Mouse (Mus musculus): Measurements from ENCODE around the gene Cep170b. TPM values are rescaled to one million over a fixed set of nuclear protein-coding genes. Genes with fewer than 3 reads are reported as not detected.
A peak's percentile ranks its signal among the peaks of the same experiment; 100 is the strongest.

The Cep170b gene
- polyA plus RNA-seq, 1 experiment from 2014 or later = 9.5 TPM

DNA sequence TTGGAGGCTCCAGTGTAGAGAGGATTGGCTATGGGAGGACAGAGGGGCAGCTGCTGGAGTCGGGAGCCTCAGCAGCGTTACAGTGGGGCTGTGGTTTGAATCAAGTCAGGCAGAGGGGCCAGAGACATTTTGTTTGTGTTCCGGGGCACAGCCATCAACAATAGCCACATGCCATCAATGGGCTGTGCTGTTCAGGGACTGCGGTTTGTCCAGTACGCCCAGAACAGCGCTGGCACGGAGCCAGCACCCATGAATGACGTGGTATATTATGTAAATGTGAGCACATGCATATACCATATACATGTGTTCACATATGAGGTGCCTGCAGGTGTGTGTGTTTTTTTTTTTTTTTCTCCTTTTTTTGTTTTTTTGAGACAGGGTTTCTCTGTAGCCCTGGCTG, 7.5 kb downstream of the Cep170b start:
- Histone ChIP-seq H3K4me1 (ENCODE audit: control insufficient read depth, insufficient read depth, low read length) (0 out of 2 replicates have a peak, but pooled peaks cover 2% of the 10 kb centered on the region), H3K9me3 (ENCODE audit: control insufficient read depth, low read length) (no peaks in the 10 kb centered on the region), H3K4me2 (ENCODE audit: low read depth, severe bottlenecking) (no peak overlapping the region), H3K27ac (replicated peaks; ENCODE audit: low read depth, low read length) (no peak overlapping the region), H3K4me3 (ENCODE audit: low read depth, low read length) (no peak overlapping the region), H3K27me3 (ENCODE audit: control insufficient read depth, insufficient read depth, low read length) (peaks cover 3% of the 10 kb centered on the region; the same call in 1 of the 2 replicates), H3K36me3 (ENCODE audit: control insufficient read depth, insufficient read depth, low read length) (no peaks in the 10 kb centered on the region), H3K9ac (ENCODE audit: low read length) (no peak overlapping the region)
- 95% methylated on average over 8 of the region's 8 CpGs for WGBS
- ATAC-seq (ENCODE audit: insufficient number of reproducible peaks, low FRiP score, low TSS enrichment, low read depth) (no peak), DNase-seq (ENCODE audit: low spot score) (no peak)

- no peak overlapping the region for H3K27ac ChIP-seq (replicated peaks; ENCODE audit: low read depth, low read length)
- H3K4me2 ChIP-seq (ENCODE audit: low read depth, severe bottlenecking) = no peak overlapping the region
- no peaks in the 10 kb centered on the region for H3K27me3 ChIP-seq (ENCODE audit: control insufficient read depth, insufficient read depth, low read length)
- 0 out of 2 replicates have a peak, but pooled peaks cover under 1% of the 10 kb centered on the region for H3K36me3 ChIP-seq (ENCODE audit: control insufficient read depth, insufficient read depth, low read length)
- no peaks in the 10 kb centered on the region for H3K9me3 ChIP-seq (ENCODE audit: control insufficient read depth, low read length)
- no peaks in the 10 kb centered on the region for H3K4me1 ChIP-seq (ENCODE audit: control insufficient read depth, insufficient read depth, low read length)
- DNase-seq (ENCODE audit: low spot score) (no peak), ATAC-seq (ENCODE audit: insufficient number of reproducible peaks, low FRiP score, low TSS enrichment, low read depth) (no peak)
- WGBS = 87% methylated on average over 14 of the region's 14 CpGs
- no peak overlapping the region for H3K4me3 ChIP-seq (ENCODE audit: low read depth, low read length)
- no peak overlapping the region for H3K9ac ChIP-seq (ENCODE audit: low read length)
Measured at GRCm38 (mm10) chr12:112730808-112731207, 10.6 kb downstream of the Cep170b start.

DNA sequence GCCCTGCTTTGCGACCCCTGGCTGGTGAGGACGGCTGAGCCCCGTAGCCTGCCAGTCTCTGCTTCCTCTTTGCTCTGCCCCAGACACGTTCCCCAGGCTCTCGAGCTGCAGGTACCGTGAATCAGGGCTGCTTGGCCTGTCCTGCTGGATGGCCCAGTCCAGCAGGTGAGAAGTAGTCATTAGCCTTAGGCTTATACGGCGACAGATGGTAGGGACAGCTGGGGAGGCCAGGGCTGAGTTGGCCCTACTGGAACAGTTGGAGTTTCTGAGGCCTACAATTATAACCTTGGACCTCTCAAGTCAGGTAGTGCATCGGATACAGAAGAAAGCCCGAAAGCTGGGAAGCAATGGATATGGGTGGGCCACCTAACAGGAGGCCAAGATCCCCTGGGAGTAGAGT, 12.3 kb downstream of the Cep170b start:
- DNase-seq (ENCODE audit: low spot score) (no peak), ATAC-seq (ENCODE audit: insufficient number of reproducible peaks, low FRiP score, low TSS enrichment, low read depth) (no peak)
- H3K9me3 ChIP-seq (ENCODE audit: control insufficient read depth, low read length) = no peaks in the 10 kb centered on the region
- H3K4me2 ChIP-seq (ENCODE audit: low read depth, severe bottlenecking) = no peak overlapping the region
- WGBS = 87% methylated on average over 10 of the region's 10 CpGs
- no peaks in the 10 kb centered on the region for H3K27me3 ChIP-seq (ENCODE audit: control insufficient read depth, insufficient read depth, low read length)
- peaks cover 9% of the 10 kb centered on the region; the same call in 1 of the 2 replicates for H3K36me3 ChIP-seq (ENCODE audit: control insufficient read depth, insufficient read depth, low read length)
- no peaks in the 10 kb centered on the region for H3K4me1 ChIP-seq (ENCODE audit: control insufficient read depth, insufficient read depth, low read length)
- H3K9ac ChIP-seq (ENCODE audit: low read length) = no peak overlapping the region
- no peak overlapping the region for H3K27ac ChIP-seq (replicated peaks; ENCODE audit: low read depth, low read length)
- no peak overlapping the region for H3K4me3 ChIP-seq (ENCODE audit: low read depth, low read length)

- ATAC-seq (ENCODE audit: insufficient number of reproducible peaks, low FRiP score, low TSS enrichment, low read depth) (no peak), DNase-seq (ENCODE audit: low spot score) (no peak)
- Histone ChIP-seq H3K36me3 (ENCODE audit: control insufficient read depth, insufficient read depth, low read length) (peaks cover 10% of the 10 kb centered on the region; the same call in 1 of the 2 replicates), H3K4me1 (ENCODE audit: control insufficient read depth, insufficient read depth, low read length) (no peaks in the 10 kb centered on the region), H3K9ac (ENCODE audit: low read length) (no peak overlapping the region), H3K27me3 (ENCODE audit: control insufficient read depth, insufficient read depth, low read length) (no peaks in the 10 kb centered on the region), H3K4me2 (ENCODE audit: low read depth, severe bottlenecking) (no peak overlapping the region), H3K4me3 (ENCODE audit: low read depth, low read length) (no peak overlapping the region), H3K27ac (replicated peaks; ENCODE audit: low read depth, low read length) (no peak overlapping the region), H3K9me3 (ENCODE audit: control insufficient read depth, low read length) (no peaks in the 10 kb centered on the region)
- 84% methylated on average over 2 of the region's 2 CpGs for WGBS
Measured at GRCm38 (mm10) chr12:112734108-112734820, 14.0 kb downstream of the Cep170b start.

GRCm38 (mm10) chr12:112734881-112735655, 14.8 kb downstream of the Cep170b start:
- peaks cover 12% of the 10 kb centered on the region; the same call in 1 of the 2 replicates for H3K36me3 ChIP-seq (ENCODE audit: control insufficient read depth, insufficient read depth, low read length)
- DNase-seq (ENCODE audit: low spot score) = no peak
- WGBS = 89% methylated on average over 19 of the region's 19 CpGs

GRCm38 (mm10) chr12:112735896-112736635, 15.8 kb downstream of the Cep170b start:
- Histone ChIP-seq H3K36me3 (ENCODE audit: control insufficient read depth, insufficient read depth, low read length) (peaks cover 12% of the 10 kb centered on the region; the same call in 1 of the 2 replicates), H3K27ac (replicated peaks; ENCODE audit: low read depth, low read length) (no peak overlapping the region), H3K9me3 (ENCODE audit: control insufficient read depth, low read length) (no peaks in the 10 kb centered on the region), H3K27me3 (ENCODE audit: control insufficient read depth, insufficient read depth, low read length) (no peaks in the 10 kb centered on the region), H3K4me3 (ENCODE audit: low read depth, low read length) (no peak overlapping the region), H3K4me2 (ENCODE audit: low read depth, severe bottlenecking) (peak overlapping the region; percentile 7; the same call in 1 of the 2 replicates), H3K4me1 (ENCODE audit: control insufficient read depth, insufficient read depth, low read length) (no peaks in the 10 kb centered on the region), H3K9ac (ENCODE audit: low read length) (no peak overlapping the region)
- no peak for DNase-seq (ENCODE audit: low spot score)
- no peak for ATAC-seq (ENCODE audit: insufficient number of reproducible peaks, low FRiP score, low TSS enrichment, low read depth)
- 90% methylated on average over 29 of the region's 29 CpGs for WGBS

More at GRCm38 (mm10) chr12:112734881-112735655, 14.8 kb downstream of the Cep170b start:
- Histone ChIP-seq H3K9ac (ENCODE audit: low read length) (no peak overlapping the region), H3K4me2 (ENCODE audit: low read depth, severe bottlenecking) (no peak overlapping the region), H3K4me1 (ENCODE audit: control insufficient read depth, insufficient read depth, low read length) (no peaks in the 10 kb centered on the region), H3K27me3 (ENCODE audit: control insufficient read depth, insufficient read depth, low read length) (no peaks in the 10 kb centered on the region), H3K9me3 (ENCODE audit: control insufficient read depth, low read length) (no peaks in the 10 kb centered on the region), H3K27ac (replicated peaks; ENCODE audit: low read depth, low read length) (no peak overlapping the region), H3K4me3 (ENCODE audit: low read depth, low read length) (no peak overlapping the region)
- no peak for ATAC-seq (ENCODE audit: insufficient number of reproducible peaks, low FRiP score, low TSS enrichment, low read depth)

- Histone ChIP-seq H3K9me3 (ENCODE audit: control insufficient read depth, low read length) (no peaks in the 10 kb centered on the region), H3K27ac (replicated peaks; ENCODE audit: low read depth, low read length) (no peak overlapping the region), H3K4me2 (ENCODE audit: low read depth, severe bottlenecking) (no peak overlapping the region), H3K4me1 (ENCODE audit: control insufficient read depth, insufficient read depth, low read length) (no peaks in the 10 kb centered on the region), H3K27me3 (ENCODE audit: control insufficient read depth, insufficient read depth, low read length) (no peaks in the 10 kb centered on the region), H3K36me3 (ENCODE audit: control insufficient read depth, insufficient read depth, low read length) (peaks cover 12% of the 10 kb centered on the region; the same call in 1 of the 2 replicates), H3K4me3 (ENCODE audit: low read depth, low read length) (no peak overlapping the region), H3K9ac (ENCODE audit: low read length) (no peak overlapping the region)
- WGBS = 83% methylated on average over 10 of the region's 10 CpGs
- ATAC-seq (ENCODE audit: insufficient number of reproducible peaks, low FRiP score, low TSS enrichment, low read depth) (no peak), DNase-seq (ENCODE audit: low spot score) (no peak)
Measured at GRCm38 (mm10) chr12:112736636-112736925, 16.3 kb downstream of the Cep170b start.

- Histone ChIP-seq H3K9me3 (ENCODE audit: control insufficient read depth, low read length) (no peaks in the 10 kb centered on the region), H3K9ac (ENCODE audit: low read length) (no peak overlapping the region), H3K4me1 (ENCODE audit: control insufficient read depth, insufficient read depth, low read length) (no peaks in the 10 kb centered on the region), H3K4me3 (ENCODE audit: low read depth, low read length) (no peak overlapping the region), H3K27ac (replicated peaks; ENCODE audit: low read depth, low read length) (no peak overlapping the region), H3K36me3 (ENCODE audit: control insufficient read depth, insufficient read depth, low read length) (peaks cover 12% of the 10 kb centered on the region; the same call in 1 of the 2 replicates), H3K27me3 (ENCODE audit: control insufficient read depth, insufficient read depth, low read length) (no peaks in the 10 kb centered on the region), H3K4me2 (ENCODE audit: low read depth, severe bottlenecking) (no peak overlapping the region)
- WGBS = 95% methylated on average over 7 of the region's 7 CpGs
- DNase-seq (ENCODE audit: low spot score) (no peak), ATAC-seq (ENCODE audit: insufficient number of reproducible peaks, low FRiP score, low TSS enrichment, low read depth) (no peak)
Measured at GRCm38 (mm10) chr12:112737081-112737480, 16.8 kb downstream of the Cep170b start.
